Mouse (Mus musculus) heart, adult 2 months (tissue): ENCODE measurements around the gene Slpi.

Source experiments
- CTCF ChIP-seq: fragments of 200-600 bp; IDR thresholded peaks from 2 replicates; pipeline ENCODE4 v1.8.1; 2022; ENCODE audit warnings: antibody characterized with exemption, mild to moderate bottlenecking, moderate library complexity
- POLR2A ChIP-seq: fragments of 200-500 bp; IDR thresholded peaks from 2 replicates; pipeline ENCODE4 v1.6.1; 2011; ENCODE audit warnings: mild to moderate bottlenecking, low read depth, low read length, control low read depth; ENCODE audit not compliant: insufficient read depth

DNA sequence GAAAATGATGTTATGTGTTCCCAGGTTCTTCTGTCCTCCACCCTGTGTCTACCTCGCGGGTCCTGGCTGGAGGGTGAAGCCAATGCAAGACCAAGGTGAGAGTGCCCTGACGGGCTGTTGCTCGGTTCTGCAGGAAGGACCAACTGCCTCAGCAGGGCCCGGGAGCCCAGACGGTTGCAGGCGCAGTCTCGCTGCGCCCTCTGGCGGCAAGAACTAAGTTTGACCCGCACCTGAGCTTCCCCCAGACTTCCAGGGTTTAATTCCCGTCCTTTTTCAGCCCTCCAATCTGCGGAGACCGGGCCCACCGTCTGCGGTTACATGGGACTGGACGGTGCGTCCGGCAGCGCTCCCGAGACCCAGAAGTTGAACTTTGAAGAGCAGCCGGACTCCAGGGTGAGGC lies 18.8 kb upstream of the Slpi start:
- no peak for TF ChIP-seq POLR2A
- TF ChIP-seq CTCF: peak; percentile 97
